Mouse (Mus musculus) limb, embryonic 12.5 days (tissue): Measurements from ENCODE around the gene Cdk2ap1. TPM values are rescaled to one million over a fixed set of nuclear protein-coding genes. Genes with fewer than 3 reads are reported as not detected.
"Not testable (repeated sequence)": the region's sequence is repeated elsewhere in the genome, so short reads cannot be mapped to it uniquely, and the experiment has no call there.

Experiments used
- ATAC-seq: fragments of 200-750 bp; cut with Nextera tagmentation; 2 replicates; pipeline ENCODE4 v1.8.0; 2017; ENCODE audit warnings: low read depth, moderate TSS enrichment; ENCODE audit not compliant: insufficient number of reproducible peaks, insufficient read depth, low FRiP score, low TSS enrichment
- H3K27ac ChIP-seq: fragments of 300-500 bp; sonication (generic); 2 replicates; pipeline ENCODE4 v1.5.1; 2016; ENCODE audit warnings: mild to moderate bottlenecking, moderate library complexity
- H3K27me3 ChIP-seq: fragments of 300-500 bp; sonication (generic); 2 replicates; pipeline ENCODE4 v1.6.1; 2016; ENCODE audit warnings: mild to moderate bottlenecking, moderate library complexity
- H3K36me3 ChIP-seq: fragments of 300-500 bp; sonication (generic); 2 replicates; pipeline ENCODE4 v1.6.1; 2016; ENCODE audit warnings: mild to moderate bottlenecking, moderate library complexity
- H3K4me1 ChIP-seq: fragments of 300-500 bp; sonication (generic); replicated peaks from 2 replicates; pipeline ENCODE4 v1.6.1; 2016
- H3K4me2 ChIP-seq: fragments of 300-500 bp; sonication (generic); 2 replicates; pipeline ENCODE4 v1.6.1; 2016; ENCODE audit warnings: mild to moderate bottlenecking, moderate library complexity
- H3K4me3 ChIP-seq: fragments of 300-500 bp; sonication (generic); replicated peaks from 2 replicates; pipeline ENCODE4 v1.5.1; 2016; ENCODE audit warnings: mild to moderate bottlenecking
- H3K9ac ChIP-seq: fragments of 300-500 bp; sonication (generic); replicated peaks from 2 replicates; pipeline ENCODE4 v1.6.1; 2016; ENCODE audit warnings: mild to moderate bottlenecking, moderate library complexity
- H3K9me3 ChIP-seq: fragments of 300-500 bp; sonication (generic); 2 replicates; pipeline ENCODE4 v1.6.1; 2016; ENCODE audit warnings: mild to moderate bottlenecking, moderate library complexity
- WGBS: fragments of 180-500 bp; shearing (Covaris S2); methylation state at CpG from one replicate; pipeline ENCODE4 v1.1.7; 2016; 5-methylcytosine and 5-hydroxymethylcytosine counted together
- polyA plus RNA-seq: library from polyadenylated mRNA; unstranded; fragments of >200 nt; fragmentation: Nextera tagmentation; extraction: Ambion mirVana; gene quantifications from 2 replicates; pipeline ENCODE4 v1.2.1, GENCODE M21; 2016

Gene Cdk2ap1
- polyA plus RNA-seq, 1 experiment from 2014 or later = 218 TPM

GRCm38 (mm10) chr5:124326829-124327228, 36.1 kb downstream of the Cdk2ap1 start:
- Histone ChIP-seq H3K36me3 (peaks cover 22% of the 10 kb centered on the region), H3K4me1 (peaks cover 14% of the 10 kb centered on the region), H3K27me3 (no peaks in the 10 kb centered on the region), H3K4me2 (peak overlapping the region; percentile 70), H3K9me3 (no peaks in the 10 kb centered on the region), H3K4me3 (peak overlapping the region; percentile 69), H3K9ac (peak overlapping the region; percentile 77), H3K27ac (peak overlapping the region; percentile 97)
- WGBS = 13% methylated on average over 8 of the region's 8 CpGs
- ATAC-seq = no peak

DNA sequence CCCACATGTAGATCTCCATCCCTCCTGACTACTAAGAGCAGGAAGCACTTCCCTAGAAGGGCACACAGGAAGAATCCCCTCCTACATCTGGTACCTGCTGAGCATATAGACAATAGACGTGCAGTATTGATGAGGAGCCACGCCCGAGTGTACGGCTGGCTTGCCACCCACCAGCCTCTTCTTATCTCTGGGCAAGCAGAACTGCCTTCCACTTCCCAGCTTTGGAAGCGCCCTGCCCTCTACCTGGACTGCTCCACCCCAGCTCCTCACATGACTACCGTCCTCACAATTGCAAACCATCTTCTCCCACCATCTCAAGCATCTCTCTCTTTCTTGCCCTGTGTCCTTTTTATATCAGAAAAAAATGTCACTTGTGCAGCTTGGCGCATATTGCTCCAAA, 45.2 kb downstream of the Cdk2ap1 start:
- 91% methylated on average over 7 of the region's 7 CpGs for WGBS
- no peak overlapping the region for H3K27ac ChIP-seq
- no peaks in the 10 kb centered on the region for H3K27me3 ChIP-seq
- H3K36me3 ChIP-seq = peaks cover 82% of the 10 kb centered on the region
- H3K9ac ChIP-seq = no peak overlapping the region
- no peak for ATAC-seq
- H3K4me3 ChIP-seq = no peak overlapping the region
- H3K4me1 ChIP-seq = 0 out of 2 replicates have a peak, but pooled peaks cover 3% of the 10 kb centered on the region
- peaks cover 2% of the 10 kb centered on the region; the same call in 1 of the 2 replicates for H3K9me3 ChIP-seq
- H3K4me2 ChIP-seq = no peak overlapping the region

GRCm38 (mm10) chr5:124315941-124316340, 46.9 kb downstream of the Cdk2ap1 start:
- peaks cover 86% of the 10 kb centered on the region for H3K36me3 ChIP-seq
- WGBS = 92% methylated on average over 11 of the region's 11 CpGs

DNA sequence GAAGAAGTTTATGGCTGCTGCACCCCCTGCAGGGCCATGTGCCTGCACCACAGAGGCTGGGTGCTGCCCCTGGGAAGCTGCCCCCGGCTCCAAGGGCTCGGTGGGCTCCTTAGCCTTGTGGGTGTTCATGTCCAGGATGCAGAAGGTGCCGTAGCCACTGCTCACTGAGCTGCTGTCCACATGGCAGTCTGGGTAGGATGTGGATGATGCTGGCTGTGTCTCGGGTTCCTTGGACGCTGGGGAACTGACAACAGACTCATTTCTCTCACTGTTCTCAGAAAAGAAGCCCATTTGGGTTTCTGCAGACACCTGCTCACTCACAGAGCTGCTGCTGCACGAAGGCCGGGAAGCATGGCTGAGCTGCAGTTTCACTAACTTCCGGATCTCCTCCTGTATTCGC, 47.4 kb downstream of the Cdk2ap1 start:
- peaks cover 7% of the 10 kb centered on the region for H3K9me3 ChIP-seq
- 93% methylated on average over 9 of the region's 9 CpGs for WGBS
- no peak overlapping the region for H3K9ac ChIP-seq
- no peak overlapping the region for H3K4me2 ChIP-seq
- H3K36me3 ChIP-seq = peaks cover 87% of the 10 kb centered on the region
- no peaks in the 10 kb centered on the region for H3K27me3 ChIP-seq
- no peak overlapping the region for H3K27ac ChIP-seq
- no peaks in the 10 kb centered on the region for H3K4me1 ChIP-seq
- ATAC-seq = no peak
- no peak overlapping the region for H3K4me3 ChIP-seq

More at GRCm38 (mm10) chr5:124315941-124316340, 46.9 kb downstream of the Cdk2ap1 start:
- H3K27ac ChIP-seq = no peak overlapping the region
- no peak overlapping the region for H3K4me2 ChIP-seq
- no peak for ATAC-seq
- H3K4me3 ChIP-seq = no peak overlapping the region
- H3K4me1 ChIP-seq = 0 out of 2 replicates have a peak, but pooled peaks cover under 1% of the 10 kb centered on the region
- no peak overlapping the region for H3K9ac ChIP-seq
- peaks cover 7% of the 10 kb centered on the region for H3K9me3 ChIP-seq
- H3K27me3 ChIP-seq = no peaks in the 10 kb centered on the region

DNA sequence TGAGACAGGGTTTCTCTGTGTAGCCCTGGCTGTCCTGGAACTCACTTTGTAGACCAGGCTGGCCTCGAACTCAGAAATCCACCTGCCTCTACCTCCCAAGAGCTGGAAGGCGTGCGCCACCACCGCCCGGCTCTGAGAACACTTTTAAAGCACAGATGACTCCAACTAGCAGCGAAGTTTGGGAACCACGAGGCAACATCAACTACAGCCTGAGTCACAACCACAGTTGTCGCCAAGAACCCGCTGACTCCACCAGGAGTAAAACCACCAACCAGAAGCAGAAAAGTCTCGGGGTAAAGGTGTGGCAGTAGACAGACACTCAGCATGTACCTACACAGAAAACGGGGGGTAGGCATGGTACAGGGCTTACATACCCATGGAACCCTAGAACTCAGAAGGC, 52.8 kb downstream of the Cdk2ap1 start:
- Histone ChIP-seq H3K36me3 (peaks cover 94% of the 10 kb centered on the region), H3K9me3 (peaks cover 7% of the 10 kb centered on the region), H3K4me2 (no peak overlapping the region), H3K9ac (no peak overlapping the region), H3K4me1 (no peaks in the 10 kb centered on the region), H3K4me3 (no peak overlapping the region), H3K27ac (no peak overlapping the region), H3K27me3 (no peaks in the 10 kb centered on the region)
- 93% methylated on average over 11 of the region's 11 CpGs for WGBS
- no peak for ATAC-seq

DNA sequence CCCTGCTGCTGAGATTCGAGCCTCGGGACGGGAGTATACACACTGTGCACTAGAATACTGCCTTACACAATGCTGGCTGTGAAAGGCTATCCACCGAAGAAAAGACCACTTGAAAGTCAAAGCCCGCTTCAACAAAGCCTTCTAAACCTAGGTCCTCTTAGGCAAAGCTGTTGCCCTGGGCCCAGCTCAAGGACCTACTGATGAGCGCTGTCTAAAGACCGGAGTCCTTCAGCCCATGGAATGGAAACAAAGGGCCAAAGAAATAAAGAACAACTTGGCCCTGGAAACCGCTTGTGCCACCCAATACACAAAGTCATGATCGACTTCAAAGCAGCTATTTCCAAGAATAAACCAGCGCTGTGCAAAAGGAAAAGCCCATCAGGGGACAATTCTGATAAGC, 53.7 kb downstream of the Cdk2ap1 start:
- no peak overlapping the region for H3K4me3 ChIP-seq
- H3K9me3 ChIP-seq = peaks cover 7% of the 10 kb centered on the region
- no peak overlapping the region for H3K9ac ChIP-seq
- no peak for ATAC-seq
- H3K27me3 ChIP-seq = no peaks in the 10 kb centered on the region
- no peak overlapping the region for H3K4me2 ChIP-seq
- no peak overlapping the region for H3K27ac ChIP-seq
- WGBS = 93% methylated on average over 10 of the region's 10 CpGs
- no peaks in the 10 kb centered on the region for H3K4me1 ChIP-seq
- peaks cover 87% of the 10 kb centered on the region for H3K36me3 ChIP-seq

DNA sequence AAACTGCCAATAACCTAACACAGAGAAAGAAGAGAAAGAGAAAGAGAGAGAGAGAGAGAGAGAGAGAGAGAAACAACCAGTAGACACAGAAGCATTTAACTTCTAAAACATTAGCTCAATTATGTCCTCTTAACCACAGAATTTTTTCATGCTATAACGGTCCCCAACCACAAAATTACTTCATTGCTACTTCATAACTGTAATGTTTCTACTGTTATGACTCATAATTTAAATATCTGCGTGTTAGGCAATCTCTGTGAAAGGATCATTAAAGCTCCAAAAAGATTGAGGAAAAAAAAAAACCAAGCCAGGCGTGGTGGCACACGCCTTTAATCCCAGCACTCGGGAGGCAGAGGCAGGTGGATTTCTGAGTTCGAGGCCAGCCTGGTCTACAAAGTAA, 60.0 kb downstream of the Cdk2ap1 start:
- H3K27me3 ChIP-seq, H3K27ac ChIP-seq, H3K4me2 ChIP-seq, H3K9me3 ChIP-seq, ATAC-seq, H3K4me1 ChIP-seq, H3K9ac ChIP-seq, H3K4me3 ChIP-seq: not testable (repeated sequence)
- H3K36me3 ChIP-seq = peaks cover 73% of the 10 kb centered on the region
- 94% methylated on average over 6 of the region's 6 CpGs for WGBS

- Histone ChIP-seq H3K4me1 (no peaks in the 10 kb centered on the region), H3K27ac (no peak overlapping the region), H3K9ac (no peak overlapping the region), H3K27me3 (no peaks in the 10 kb centered on the region), H3K4me3 (no peak overlapping the region), H3K36me3 (peaks cover 70% of the 10 kb centered on the region), H3K4me2 (no peak overlapping the region), H3K9me3 (no peaks in the 10 kb centered on the region; the same call in 1 of the 2 replicates)
- WGBS = 67% methylated on average over 4 of the region's 4 CpGs
- ATAC-seq = no peak
Observed at GRCm38 (mm10) chr5:124300132-124300531, 62.8 kb downstream of the Cdk2ap1 start.

GRCm38 (mm10) chr5:124299307-124299706, 63.6 kb downstream of the Cdk2ap1 start:
- not testable (repeated sequence) for H3K27me3 ChIP-seq, H3K27ac ChIP-seq, H3K4me3 ChIP-seq, H3K9me3 ChIP-seq, ATAC-seq, H3K4me2 ChIP-seq, H3K4me1 ChIP-seq, H3K9ac ChIP-seq
- peaks cover 73% of the 10 kb centered on the region for H3K36me3 ChIP-seq
- 60% methylated on average over 4 of the region's 4 CpGs for WGBS

DNA sequence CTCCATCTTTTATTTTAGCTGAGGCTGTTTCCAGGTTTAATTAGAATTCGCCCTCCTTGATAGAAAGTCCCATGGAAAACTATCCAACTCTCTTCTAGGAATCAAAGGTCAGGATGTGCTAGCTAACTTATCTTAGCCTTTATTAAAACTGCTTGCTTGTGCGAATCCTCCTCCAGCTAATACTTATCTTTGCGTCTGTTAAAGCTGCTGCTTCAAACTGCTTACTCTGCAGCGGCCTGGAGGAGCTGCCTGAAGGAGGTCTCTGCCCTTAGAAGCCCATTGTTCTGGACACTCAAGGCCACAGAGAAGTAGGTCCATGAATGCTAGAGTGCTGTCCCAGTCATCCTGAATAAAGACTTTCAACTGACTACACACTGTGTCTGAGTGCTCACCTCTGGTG, 66.4 kb downstream of the Cdk2ap1 start:
- Histone ChIP-seq H3K9ac (no peak overlapping the region), H3K27ac (no peak overlapping the region), H3K4me3 (no peak overlapping the region), H3K4me2 (no peak overlapping the region), H3K4me1 (no peaks in the 10 kb centered on the region), H3K9me3 (no peaks in the 10 kb centered on the region; the same call in 1 of the 2 replicates), H3K36me3 (peaks cover 83% of the 10 kb centered on the region), H3K27me3 (no peaks in the 10 kb centered on the region)
- 91% methylated on average over 4 of the region's 4 CpGs for WGBS
- ATAC-seq = no peak
